Mouse (Mus musculus): Measurements from ENCODE around the gene Cog4. TPM values are rescaled to one million over a fixed set of nuclear protein-coding genes. Genes with fewer than 3 reads are reported as not detected.
A peak's percentile ranks its signal among the peaks of the same experiment; 100 is the strongest.

Cog4 gene
- total and polyA plus RNA-seq, 2 experiments from 2014 or later, result 50.9 to 51.0 TPM

GRCm38 (mm10) chr8:110881741-110882310, 35.4 kb downstream of the Cog4 start:
- no peaks in the 10 kb centered on the region for H3K4me1 ChIP-seq (ENCODE audit: insufficient read depth, low read length)
- ATAC-seq (ENCODE audit: low FRiP score) (no peak), DNase-seq (ENCODE audit: low spot score) (no peak)
- H3K9ac ChIP-seq (replicated peaks; ENCODE audit: low read length, poor library complexity, severe bottlenecking), result no peak overlapping the region
- no peak overlapping the region for H3K4me2 ChIP-seq (ENCODE audit: low read depth, low read length, poor library complexity, severe bottlenecking)
- WGBS, result 93% methylated on average over 10 of the region's 10 CpGs
- no peak overlapping the region for H3K27ac ChIP-seq (ENCODE audit: low read depth, low read length)
- no peaks in the 10 kb centered on the region for H3K27me3 ChIP-seq (ENCODE audit: insufficient read depth, low read length)
- H3K36me3 ChIP-seq (ENCODE audit: insufficient read depth, low read length), result peaks cover 65% of the 10 kb centered on the region
- H3K9me3 ChIP-seq (ENCODE audit: low read length), result no peaks in the 10 kb centered on the region
- TF ChIP-seq CTCF (IDR thresholded peaks at IDR 0.05), result no peak
- no peak overlapping the region for H3K4me3 ChIP-seq (ENCODE audit: low read depth, low read length)

GRCm38 (mm10) chr8:110883824-110884223, 37.4 kb downstream of the Cog4 start:
- Histone ChIP-seq H3K9me3 (ENCODE audit: low read length) (no peaks in the 10 kb centered on the region), H3K27ac (ENCODE audit: low read depth, low read length) (no peak overlapping the region), H3K4me2 (ENCODE audit: low read depth, low read length, poor library complexity, severe bottlenecking) (no peak overlapping the region), H3K27me3 (ENCODE audit: insufficient read depth, low read length) (no peaks in the 10 kb centered on the region), H3K9ac (replicated peaks; ENCODE audit: low read length, poor library complexity, severe bottlenecking) (no peak overlapping the region), H3K4me1 (ENCODE audit: insufficient read depth, low read length) (no peaks in the 10 kb centered on the region), H3K36me3 (ENCODE audit: insufficient read depth, low read length) (peaks cover 59% of the 10 kb centered on the region), H3K4me3 (ENCODE audit: low read depth, low read length) (no peak overlapping the region)
- no peak for DNase-seq (ENCODE audit: low spot score)
- ATAC-seq (ENCODE audit: low FRiP score), result no peak
- TF ChIP-seq CTCF (IDR thresholded peaks at IDR 0.05), result no peak
- 94% methylated on average over 18 of the region's 18 CpGs for WGBS

GRCm38 (mm10) chr8:110886634-110887033, 40.2 kb downstream of the Cog4 start:
- H3K4me1 ChIP-seq (ENCODE audit: insufficient read depth, low read length), result no peaks in the 10 kb centered on the region
- no peak for TF ChIP-seq CTCF (IDR thresholded peaks at IDR 0.05)
- no peak overlapping the region for H3K27ac ChIP-seq (ENCODE audit: low read depth, low read length)
- H3K4me2 ChIP-seq (ENCODE audit: low read depth, low read length, poor library complexity, severe bottlenecking), result no peak overlapping the region
- no peaks in the 10 kb centered on the region for H3K27me3 ChIP-seq (ENCODE audit: insufficient read depth, low read length)
- ATAC-seq (ENCODE audit: low FRiP score), result no peak
- WGBS, result 91% methylated on average over 3 of the region's 3 CpGs
- no peak for DNase-seq (ENCODE audit: low spot score)
- H3K9ac ChIP-seq (replicated peaks; ENCODE audit: low read length, poor library complexity, severe bottlenecking), result no peak overlapping the region
- no peaks in the 10 kb centered on the region for H3K9me3 ChIP-seq (ENCODE audit: low read length)
- no peak overlapping the region for H3K4me3 ChIP-seq (ENCODE audit: low read depth, low read length)
- peaks cover 48% of the 10 kb centered on the region for H3K36me3 ChIP-seq (ENCODE audit: insufficient read depth, low read length)

GRCm38 (mm10) chr8:110887551-110887950, 41.2 kb downstream of the Cog4 start:
- DNase-seq (ENCODE audit: low spot score), result no peak
- Histone ChIP-seq H3K27ac (ENCODE audit: low read depth, low read length) (no peak overlapping the region), H3K4me1 (ENCODE audit: insufficient read depth, low read length) (no peaks in the 10 kb centered on the region), H3K4me2 (ENCODE audit: low read depth, low read length, poor library complexity, severe bottlenecking) (no peak overlapping the region), H3K9ac (replicated peaks; ENCODE audit: low read length, poor library complexity, severe bottlenecking) (no peak overlapping the region), H3K27me3 (ENCODE audit: insufficient read depth, low read length) (no peaks in the 10 kb centered on the region), H3K4me3 (ENCODE audit: low read depth, low read length) (no peak overlapping the region), H3K9me3 (ENCODE audit: low read length) (no peaks in the 10 kb centered on the region), H3K36me3 (ENCODE audit: insufficient read depth, low read length) (peaks cover 39% of the 10 kb centered on the region)
- no peak for TF ChIP-seq CTCF (IDR thresholded peaks at IDR 0.05)
- no peak for ATAC-seq (ENCODE audit: low FRiP score)
- WGBS, result 92% methylated on average over 10 of the region's 10 CpGs

GRCm38 (mm10) chr8:110888441-110888840, 42.0 kb downstream of the Cog4 start:
- Histone ChIP-seq H3K9me3 (ENCODE audit: low read length) (no peaks in the 10 kb centered on the region), H3K4me2 (ENCODE audit: low read depth, low read length, poor library complexity, severe bottlenecking) (no peak overlapping the region), H3K27me3 (ENCODE audit: insufficient read depth, low read length) (no peaks in the 10 kb centered on the region), H3K4me1 (ENCODE audit: insufficient read depth, low read length) (no peaks in the 10 kb centered on the region), H3K9ac (replicated peaks; ENCODE audit: low read length, poor library complexity, severe bottlenecking) (no peak overlapping the region), H3K27ac (ENCODE audit: low read depth, low read length) (no peak overlapping the region), H3K36me3 (ENCODE audit: insufficient read depth, low read length) (peaks cover 30% of the 10 kb centered on the region), H3K4me3 (ENCODE audit: low read depth, low read length) (no peak overlapping the region)
- ATAC-seq (ENCODE audit: low FRiP score) (no peak), DNase-seq (ENCODE audit: low spot score) (peak; percentile 34)
- no peak for TF ChIP-seq CTCF (IDR thresholded peaks at IDR 0.05)
- WGBS, result 91% methylated on average over 8 of the region's 8 CpGs

- no peak overlapping the region for H3K4me3 ChIP-seq (ENCODE audit: low read depth, low read length)
- H3K4me2 ChIP-seq (ENCODE audit: low read depth, low read length, poor library complexity, severe bottlenecking), result no peak overlapping the region
- ATAC-seq (ENCODE audit: low FRiP score) (no peak), DNase-seq (ENCODE audit: low spot score) (peak; percentile 10)
- no peak overlapping the region for H3K27ac ChIP-seq (ENCODE audit: low read depth, low read length)
- H3K27me3 ChIP-seq (ENCODE audit: insufficient read depth, low read length), result no peaks in the 10 kb centered on the region
- no peaks in the 10 kb centered on the region for H3K4me1 ChIP-seq (ENCODE audit: insufficient read depth, low read length)
- no peaks in the 10 kb centered on the region for H3K9me3 ChIP-seq (ENCODE audit: low read length)
- no peak for TF ChIP-seq CTCF (IDR thresholded peaks at IDR 0.05)
- peaks cover 26% of the 10 kb centered on the region for H3K36me3 ChIP-seq (ENCODE audit: insufficient read depth, low read length)
- 90% methylated on average over 16 of the region's 16 CpGs for WGBS
- no peak overlapping the region for H3K9ac ChIP-seq (replicated peaks; ENCODE audit: low read length, poor library complexity, severe bottlenecking)
These were observed 42.5 kb downstream of the Cog4 start for GRCm38 (mm10) chr8:110888860-110889259.
